Comparison of ENCODE assay signal across 4 mouse cellular contexts in the genomic region with DNA sequence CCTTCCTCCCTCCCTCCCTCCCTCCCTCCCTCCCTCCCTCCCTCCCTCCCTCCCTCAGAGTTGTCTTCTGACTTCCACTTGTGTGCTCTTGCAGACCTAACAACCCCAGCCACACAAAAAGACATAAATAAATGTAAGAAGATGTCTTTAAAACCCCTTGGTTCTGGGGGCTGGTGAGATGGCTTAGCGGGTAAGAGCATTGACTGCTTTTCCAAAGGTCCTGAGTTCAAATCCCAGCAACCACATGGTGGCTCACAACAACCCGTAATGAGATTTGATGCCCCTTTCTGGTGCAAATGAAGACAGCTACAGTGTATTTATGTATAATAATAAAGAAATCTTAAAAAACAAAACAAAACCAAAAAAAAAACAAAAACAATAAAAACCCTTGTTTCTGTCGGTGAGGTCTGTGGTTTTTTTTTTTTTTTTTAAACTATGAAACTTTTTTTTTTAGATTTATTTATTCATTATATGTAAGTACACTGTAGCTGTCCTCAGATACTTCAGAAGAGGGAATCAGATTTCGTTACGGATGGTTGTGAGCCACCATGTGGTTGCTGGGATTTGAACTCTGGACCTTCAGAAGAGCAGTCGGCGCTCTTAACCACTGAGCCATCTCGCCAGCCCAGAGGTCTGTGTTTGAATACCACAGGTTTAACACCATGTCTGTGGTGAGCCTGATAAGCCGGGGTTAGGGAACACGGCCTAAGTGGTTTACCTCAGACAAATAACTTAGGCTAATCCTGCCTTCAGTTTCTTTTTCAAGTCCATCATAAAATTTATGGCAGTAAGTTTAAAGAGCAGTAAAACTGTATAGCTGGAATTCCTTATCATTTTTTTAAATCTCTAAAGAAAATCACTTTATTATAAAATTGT. TPM values are rescaled to one million over a fixed set of nuclear protein-coding genes. Genes with fewer than 3 reads are reported as not detected.
"Had no signal": no experiment of that assay in that cellular context is flagged by ENCODE, and none has a peak within 500 bp of the region (broad histone marks: within the 10 kb centered on the region; RNA-seq: fewer than 3 reads in every experiment).

No protein-coding gene starts in this region.

RNA-seq across cellular contexts. Expression of a gene that starts 55.2 kb away (rescaled TPM):
- total RNA-seq: monocyte, adult 5-6 weeks; neutrophil, adult 5-6 weeks had no signal

RNA-seq across cellular contexts. Expression of a gene that starts 57.0 kb away (rescaled TPM):
- total RNA-seq: layer of hippocampus, postnatal 14 days; monocyte, adult 5-6 weeks had no signal
- polyA plus RNA-seq: liver, embryonic 15.5 days had no signal
